Mouse (Mus musculus): ENCODE results near the gene Mid1. TPM values are rescaled to one million over a fixed set of nuclear protein-coding genes. Genes with fewer than 3 reads are reported as not detected.
"Not testable (repeated sequence)": the region's sequence is repeated elsewhere in the genome, so short reads cannot be mapped to it uniquely, and the experiment has no call there.

Mid1 gene
- polyA plus RNA-seq, 1 experiment from 2014 or later: 1.6 TPM

- H3K36me3 ChIP-seq (replicated peaks; ENCODE audit: insufficient read depth, low read length); ATAC-seq: not testable (repeated sequence)
- peak; percentile 9 for DNase-seq
Measured at GRCm38 (mm10) chrX:169999912-170000641, 315.1 kb downstream of the Mid1 start.

GRCm38 (mm10) chrX:170000642-170001387 lies 315.8 kb downstream of the Mid1 start:
- DNase-seq: peak; percentile 5
- not testable (repeated sequence) for H3K27me3 ChIP-seq (ENCODE audit: insufficient read depth, low read length); H3K4me2 ChIP-seq (ENCODE audit: low read depth, low read length); H3K4me3 ChIP-seq (ENCODE audit: low read depth, low read length); ATAC-seq; H3K36me3 ChIP-seq (replicated peaks; ENCODE audit: insufficient read depth, low read length); H3K27ac ChIP-seq (ENCODE audit: low read depth); H3K9ac ChIP-seq (replicated peaks); H3K9me3 ChIP-seq (ENCODE audit: low read length); H3K4me1 ChIP-seq (ENCODE audit: insufficient read depth)
- WGBS (ENCODE audit: insufficient replicate concordance): 44% methylated on average over 6 of the region's 6 CpGs

More at GRCm38 (mm10) chrX:169999912-170000641, 315.1 kb downstream of the Mid1 start:
- H3K9me3 ChIP-seq (ENCODE audit: low read length); H3K4me2 ChIP-seq (ENCODE audit: low read depth, low read length); H3K27ac ChIP-seq (ENCODE audit: low read depth); H3K4me3 ChIP-seq (ENCODE audit: low read depth, low read length); H3K9ac ChIP-seq (replicated peaks); H3K27me3 ChIP-seq (ENCODE audit: insufficient read depth, low read length); H3K4me1 ChIP-seq (ENCODE audit: insufficient read depth): not testable (repeated sequence)
- WGBS (ENCODE audit: insufficient replicate concordance): 66% methylated on average over 3 of the region's 3 CpGs

GRCm38 (mm10) chrX:170001388-170001695 lies 316.3 kb downstream of the Mid1 start:
- H3K9me3 ChIP-seq (ENCODE audit: low read length); ATAC-seq; H3K27ac ChIP-seq (ENCODE audit: low read depth); H3K27me3 ChIP-seq (ENCODE audit: insufficient read depth, low read length); H3K4me1 ChIP-seq (ENCODE audit: insufficient read depth); H3K4me3 ChIP-seq (ENCODE audit: low read depth, low read length); H3K36me3 ChIP-seq (replicated peaks; ENCODE audit: insufficient read depth, low read length); DNase-seq; H3K9ac ChIP-seq (replicated peaks); H3K4me2 ChIP-seq (ENCODE audit: low read depth, low read length): not testable (repeated sequence)
- WGBS (ENCODE audit: insufficient replicate concordance): 76% methylated on average over 6 of the region's 12 CpGs

GRCm38 (mm10) chrX:170002510-170003197 lies 317.7 kb downstream of the Mid1 start:
- H3K36me3 ChIP-seq (replicated peaks; ENCODE audit: insufficient read depth, low read length); H3K4me1 ChIP-seq (ENCODE audit: insufficient read depth); H3K4me3 ChIP-seq (ENCODE audit: low read depth, low read length); H3K4me2 ChIP-seq (ENCODE audit: low read depth, low read length); H3K9ac ChIP-seq (replicated peaks); ATAC-seq; H3K27ac ChIP-seq (ENCODE audit: low read depth); H3K27me3 ChIP-seq (ENCODE audit: insufficient read depth, low read length); DNase-seq; H3K9me3 ChIP-seq (ENCODE audit: low read length): not testable (repeated sequence)
- WGBS (ENCODE audit: insufficient replicate concordance): 35% methylated on average over 7 of the region's 18 CpGs

- H3K27ac ChIP-seq (ENCODE audit: low read depth); DNase-seq; H3K4me3 ChIP-seq (ENCODE audit: low read depth, low read length); H3K9me3 ChIP-seq (ENCODE audit: low read length); H3K9ac ChIP-seq (replicated peaks); H3K36me3 ChIP-seq (replicated peaks; ENCODE audit: insufficient read depth, low read length); ATAC-seq; H3K4me1 ChIP-seq (ENCODE audit: insufficient read depth); H3K4me2 ChIP-seq (ENCODE audit: low read depth, low read length); H3K27me3 ChIP-seq (ENCODE audit: insufficient read depth, low read length): not testable (repeated sequence)
- WGBS (ENCODE audit: insufficient replicate concordance): 33% methylated on average over 1 of the region's 1 CpGs
Measured at GRCm38 (mm10) chrX:170003536-170003935, 318.5 kb downstream of the Mid1 start.

GRCm38 (mm10) chrX:170004236-170004635 lies 319.2 kb downstream of the Mid1 start:
- H3K4me2 ChIP-seq (ENCODE audit: low read depth, low read length); H3K27me3 ChIP-seq (ENCODE audit: insufficient read depth, low read length); H3K9ac ChIP-seq (replicated peaks); DNase-seq; H3K27ac ChIP-seq (ENCODE audit: low read depth); ATAC-seq; H3K4me1 ChIP-seq (ENCODE audit: insufficient read depth); H3K36me3 ChIP-seq (replicated peaks; ENCODE audit: insufficient read depth, low read length); H3K9me3 ChIP-seq (ENCODE audit: low read length); H3K4me3 ChIP-seq (ENCODE audit: low read depth, low read length): not testable (repeated sequence)
- 40% methylated on average over 2 of the region's 2 CpGs for WGBS (ENCODE audit: insufficient replicate concordance)

- not testable (repeated sequence) for H3K4me3 ChIP-seq (ENCODE audit: low read depth, low read length); H3K9me3 ChIP-seq (ENCODE audit: low read length); H3K36me3 ChIP-seq (replicated peaks; ENCODE audit: insufficient read depth, low read length); ATAC-seq; H3K9ac ChIP-seq (replicated peaks); H3K4me1 ChIP-seq (ENCODE audit: insufficient read depth); H3K4me2 ChIP-seq (ENCODE audit: low read depth, low read length); H3K27me3 ChIP-seq (ENCODE audit: insufficient read depth, low read length); H3K27ac ChIP-seq (ENCODE audit: low read depth)
- DNase-seq: peak; percentile 10
- WGBS (ENCODE audit: insufficient replicate concordance): 49% methylated on average over 5 of the region's 5 CpGs
Measured at GRCm38 (mm10) chrX:170004793-170005192, 319.8 kb downstream of the Mid1 start.

GRCm38 (mm10) chrX:170005194-170005593 lies 320.2 kb downstream of the Mid1 start:
- DNase-seq: peak; percentile 7
- not testable (repeated sequence) for H3K36me3 ChIP-seq (replicated peaks; ENCODE audit: insufficient read depth, low read length); H3K4me3 ChIP-seq (ENCODE audit: low read depth, low read length); ATAC-seq; H3K27me3 ChIP-seq (ENCODE audit: insufficient read depth, low read length); H3K9me3 ChIP-seq (ENCODE audit: low read length); H3K9ac ChIP-seq (replicated peaks); H3K4me2 ChIP-seq (ENCODE audit: low read depth, low read length); H3K4me1 ChIP-seq (ENCODE audit: insufficient read depth); H3K27ac ChIP-seq (ENCODE audit: low read depth)
- 20% methylated on average over 13 of the region's 13 CpGs for WGBS (ENCODE audit: insufficient replicate concordance)

GRCm38 (mm10) chrX:170005695-170006297 lies 320.8 kb downstream of the Mid1 start:
- not testable (repeated sequence) for H3K27ac ChIP-seq (ENCODE audit: low read depth); H3K9ac ChIP-seq (replicated peaks); H3K4me3 ChIP-seq (ENCODE audit: low read depth, low read length); H3K4me2 ChIP-seq (ENCODE audit: low read depth, low read length); ATAC-seq; H3K27me3 ChIP-seq (ENCODE audit: insufficient read depth, low read length); H3K36me3 ChIP-seq (replicated peaks; ENCODE audit: insufficient read depth, low read length); DNase-seq; H3K4me1 ChIP-seq (ENCODE audit: insufficient read depth)
- 36% methylated on average over 1 of the region's 1 CpGs for WGBS (ENCODE audit: insufficient replicate concordance)
- H3K9me3 ChIP-seq (ENCODE audit: low read length): peaks cover 11% of the 10 kb centered on the region
